Mouse (Mus musculus) liver, embryonic 13.5 days (tissue): ENCODE measurements around the gene Uchl4. TPM values are rescaled to one million over a fixed set of nuclear protein-coding genes. Genes with fewer than 3 reads are reported as not detected.

Experiments used
- ATAC-seq: fragments of 200-750 bp; cut with Nextera tagmentation; 2 replicates; pipeline ENCODE4 v1.8.0; 2017; ENCODE audit warnings: low read depth, mild to moderate bottlenecking, moderate number of reproducible peaks, moderate library complexity
- DNase-seq: peaks from one replicate; pipeline ENCODE4 v3.0.0; 2022
- H3K27ac ChIP-seq: fragments of 300-500 bp; sonication (generic); 2 replicates; pipeline ENCODE4 v1.5.1; 2015; ENCODE audit warnings: moderate library complexity, mild to moderate bottlenecking, inconsistent platforms
- H3K27me3 ChIP-seq: fragments of 300-500 bp; sonication (generic); 2 replicates; pipeline ENCODE4 v1.6.1; 2015; ENCODE audit warnings: mild to moderate bottlenecking, inconsistent platforms
- H3K36me3 ChIP-seq: fragments of 300-500 bp; sonication (generic); 2 replicates; pipeline ENCODE4 v1.6.1; 2015; ENCODE audit warnings: mild to moderate bottlenecking, inconsistent platforms
- H3K4me1 ChIP-seq: fragments of 300-500 bp; sonication (generic); replicated peaks from 2 replicates; pipeline ENCODE4 v1.6.1; 2015; ENCODE audit warnings: inconsistent platforms
- H3K4me2 ChIP-seq: fragments of 300-500 bp; sonication (generic); 2 replicates; pipeline ENCODE4 v1.6.1; 2015; ENCODE audit warnings: inconsistent platforms, mild to moderate bottlenecking, moderate library complexity
- H3K4me3 ChIP-seq: fragments of 300-500 bp; sonication (generic); replicated peaks from 2 replicates; pipeline ENCODE4 v1.5.1; 2015; ENCODE audit warnings: mild to moderate bottlenecking, inconsistent platforms
- H3K9ac ChIP-seq: fragments of 300-500 bp; sonication (generic); 2 replicates; pipeline ENCODE4 v1.6.1; 2015; ENCODE audit warnings: mild to moderate bottlenecking, inconsistent platforms
- H3K9me3 ChIP-seq: fragments of 300-500 bp; sonication (generic); replicated peaks from 2 replicates; pipeline ENCODE4 v1.6.1; 2016; ENCODE audit warnings: inconsistent platforms
- WGBS: fragments of 180-500 bp; shearing (Covaris S2); methylation state at CpG from one replicate; pipeline ENCODE4 v1.1.7; 2015; ENCODE audit not compliant: insufficient replicate concordance; 5-methylcytosine and 5-hydroxymethylcytosine counted together
- polyA plus RNA-seq: library from polyadenylated mRNA; unstranded; fragments of >200 nt; fragmentation: Nextera tagmentation; extraction: Ambion mirVana; gene quantifications from 2 replicates; pipeline ENCODE4 v1.2.1, GENCODE M21; 2015

Uchl4 gene
- polyA plus RNA-seq, 1 experiment from 2014 or later: 1.0 TPM

- no peaks in the 10 kb centered on the region for H3K9me3 ChIP-seq
- peaks cover 29% of the 10 kb centered on the region for H3K4me1 ChIP-seq
- H3K4me2 ChIP-seq: no peak overlapping the region
- H3K27ac ChIP-seq: no peak overlapping the region
- H3K4me3 ChIP-seq: no peak overlapping the region
- H3K9ac ChIP-seq: no peak overlapping the region
- WGBS: 29% methylated on average over 4 of the region's 4 CpGs
- no peaks in the 10 kb centered on the region for H3K27me3 ChIP-seq
- H3K36me3 ChIP-seq: peaks cover 13% of the 10 kb centered on the region
- ATAC-seq: no peak
- no peak for DNase-seq
Measured at GRCm38 (mm10) chr9:64216090-64216489, 18.9 kb upstream of the Uchl4 start.

- no peak overlapping the region for H3K4me2 ChIP-seq
- H3K4me3 ChIP-seq: no peak overlapping the region
- peaks cover 10% of the 10 kb centered on the region for H3K36me3 ChIP-seq
- DNase-seq (no peak), ATAC-seq (no peak)
- peaks cover 29% of the 10 kb centered on the region for H3K4me1 ChIP-seq
- 94% methylated on average over 2 of the region's 2 CpGs for WGBS
- H3K27ac ChIP-seq: no peak overlapping the region
- no peaks in the 10 kb centered on the region for H3K27me3 ChIP-seq
- no peak overlapping the region for H3K9ac ChIP-seq
- no peaks in the 10 kb centered on the region for H3K9me3 ChIP-seq
Measured at GRCm38 (mm10) chr9:64216641-64217040, 18.4 kb upstream of the Uchl4 start.

GRCm38 (mm10) chr9:64217887-64218286, 17.1 kb upstream of the Uchl4 start:
- peaks cover 35% of the 10 kb centered on the region for H3K4me1 ChIP-seq

GRCm38 (mm10) chr9:64219305-64219704, 15.7 kb upstream of the Uchl4 start:
- 0 out of 2 replicates have a peak, but pooled peaks cover 2% of the 10 kb centered on the region for H3K36me3 ChIP-seq
- no peak overlapping the region for H3K9ac ChIP-seq
- no peak overlapping the region for H3K4me2 ChIP-seq
- H3K27ac ChIP-seq: no peak overlapping the region
- H3K27me3 ChIP-seq: no peaks in the 10 kb centered on the region
- H3K4me3 ChIP-seq: no peak overlapping the region
- no peaks in the 10 kb centered on the region for H3K9me3 ChIP-seq
- ATAC-seq (no peak), DNase-seq (no peak)
- H3K4me1 ChIP-seq: peaks cover 35% of the 10 kb centered on the region
- 76% methylated on average over 1 of the region's 1 CpGs for WGBS

More at GRCm38 (mm10) chr9:64217887-64218286, 17.1 kb upstream of the Uchl4 start:
- DNase-seq (no peak), ATAC-seq (no peak)
- Histone ChIP-seq H3K4me2 (no peak overlapping the region), H3K9me3 (no peaks in the 10 kb centered on the region), H3K9ac (no peak overlapping the region), H3K27me3 (no peaks in the 10 kb centered on the region), H3K36me3 (0 out of 2 replicates have a peak, but pooled peaks cover 4% of the 10 kb centered on the region), H3K4me3 (no peak overlapping the region), H3K27ac (no peak overlapping the region)

- H3K4me3 ChIP-seq: no peak overlapping the region
- H3K9me3 ChIP-seq: no peaks in the 10 kb centered on the region
- no peak for DNase-seq
Measured at GRCm38 (mm10) chr9:64219772-64220420, 15.1 kb upstream of the Uchl4 start.

GRCm38 (mm10) chr9:64220603-64221002, 14.4 kb upstream of the Uchl4 start:
- H3K9ac ChIP-seq: no peak overlapping the region
- peaks cover 36% of the 10 kb centered on the region for H3K4me1 ChIP-seq
- no peak overlapping the region for H3K27ac ChIP-seq
- no peak overlapping the region for H3K4me3 ChIP-seq
- WGBS: 68% methylated on average over 1 of the region's 1 CpGs
- no peak overlapping the region for H3K4me2 ChIP-seq
- H3K27me3 ChIP-seq: no peaks in the 10 kb centered on the region
- no peaks in the 10 kb centered on the region for H3K9me3 ChIP-seq
- 0 out of 2 replicates have a peak, but pooled peaks cover 2% of the 10 kb centered on the region for H3K36me3 ChIP-seq
- DNase-seq: no peak
- ATAC-seq: no peak

More at GRCm38 (mm10) chr9:64219772-64220420, 15.1 kb upstream of the Uchl4 start:
- Histone ChIP-seq H3K4me1 (peaks cover 35% of the 10 kb centered on the region), H3K9ac (no peak overlapping the region), H3K4me2 (no peak overlapping the region), H3K27me3 (no peaks in the 10 kb centered on the region), H3K27ac (no peak overlapping the region), H3K36me3 (0 out of 2 replicates have a peak, but pooled peaks cover 2% of the 10 kb centered on the region)
- 75% methylated on average over 10 of the region's 10 CpGs for WGBS
- no peak for ATAC-seq

- Histone ChIP-seq H3K27me3 (no peaks in the 10 kb centered on the region), H3K4me2 (no peak overlapping the region), H3K36me3 (0 out of 2 replicates have a peak, but pooled peaks cover 2% of the 10 kb centered on the region), H3K27ac (no peak overlapping the region), H3K9me3 (no peaks in the 10 kb centered on the region), H3K4me3 (no peak overlapping the region), H3K9ac (no peak overlapping the region), H3K4me1 (peaks cover 35% of the 10 kb centered on the region)
- ATAC-seq (no peak), DNase-seq (no peak)
- 76% methylated on average over 4 of the region's 4 CpGs for WGBS
Measured at GRCm38 (mm10) chr9:64221480-64221879, 13.5 kb upstream of the Uchl4 start.

DNA sequence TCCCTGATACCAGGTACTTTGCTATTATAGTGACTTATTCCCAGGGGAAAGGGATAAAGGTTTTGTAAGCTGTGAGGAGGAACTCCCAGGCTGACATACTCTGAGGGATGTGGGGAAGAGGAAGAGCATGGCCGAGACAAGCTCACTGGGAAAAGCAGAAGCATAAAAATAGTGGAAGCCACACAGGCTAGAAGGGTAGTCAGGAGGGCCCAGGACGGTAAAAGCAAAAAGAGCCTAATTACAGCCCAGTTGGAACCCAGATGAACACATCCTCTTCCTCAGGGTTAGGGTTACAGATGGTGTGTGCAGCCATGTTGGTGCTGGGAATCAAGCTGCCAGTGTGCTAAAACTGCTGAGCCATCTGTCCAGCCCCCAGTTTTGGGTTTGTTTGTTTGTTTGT, 12.9 kb upstream of the Uchl4 start:
- H3K36me3 ChIP-seq: 0 out of 2 replicates have a peak, but pooled peaks cover 2% of the 10 kb centered on the region
- H3K4me1 ChIP-seq: peaks cover 29% of the 10 kb centered on the region
- H3K27me3 ChIP-seq: no peaks in the 10 kb centered on the region
- DNase-seq: no peak
- no peak overlapping the region for H3K4me2 ChIP-seq
- H3K27ac ChIP-seq: no peak overlapping the region
- no peak overlapping the region for H3K4me3 ChIP-seq
- no peak for ATAC-seq
- no peak overlapping the region for H3K9ac ChIP-seq
- no peaks in the 10 kb centered on the region for H3K9me3 ChIP-seq
- 23% methylated on average over 2 of the region's 2 CpGs for WGBS

DNA sequence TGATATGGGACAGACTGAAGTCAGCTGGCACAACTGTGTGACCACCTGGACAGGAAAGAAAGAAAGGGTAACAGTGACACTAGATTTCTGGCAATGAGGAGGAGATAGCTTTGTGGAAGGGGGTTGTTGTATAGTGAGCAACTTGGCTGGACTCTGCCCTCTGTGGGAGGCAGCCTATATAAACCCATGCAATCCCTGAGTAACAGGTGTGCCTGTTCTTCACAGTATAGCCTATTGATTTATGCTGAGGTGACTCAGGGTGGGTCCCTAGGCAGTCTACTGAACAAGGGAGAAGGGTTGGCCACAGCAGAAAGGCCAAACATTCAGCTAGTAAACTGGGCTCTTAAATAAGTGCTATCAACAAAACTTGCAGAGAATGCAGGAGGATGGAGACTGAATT, 9.2 kb upstream of the Uchl4 start:
- ATAC-seq (peak; percentile 31; the same call in 1 of the 2 replicates), DNase-seq (no peak)

GRCm38 (mm10) chr9:64227736-64228135, 7.3 kb upstream of the Uchl4 start:
- no peak for ATAC-seq
- 31% methylated on average over 12 of the region's 12 CpGs for WGBS
- no peak overlapping the region for H3K4me2 ChIP-seq
- no peak for DNase-seq
- no peak overlapping the region for H3K27ac ChIP-seq
- H3K9me3 ChIP-seq: no peaks in the 10 kb centered on the region
- peaks cover 28% of the 10 kb centered on the region for H3K4me1 ChIP-seq
- H3K4me3 ChIP-seq: no peak overlapping the region
- no peaks in the 10 kb centered on the region for H3K27me3 ChIP-seq
- no peak overlapping the region for H3K9ac ChIP-seq
- 0 out of 2 replicates have a peak, but pooled peaks cover 2% of the 10 kb centered on the region for H3K36me3 ChIP-seq

More for the DNA sequence above, 9.2 kb upstream of the Uchl4 start:
- Histone ChIP-seq H3K36me3 (0 out of 2 replicates have a peak, but pooled peaks cover 2% of the 10 kb centered on the region), H3K4me3 (no peak overlapping the region), H3K9me3 (no peaks in the 10 kb centered on the region), H3K27ac (no peak overlapping the region), H3K4me2 (no peak overlapping the region), H3K9ac (no peak overlapping the region), H3K4me1 (peaks cover 22% of the 10 kb centered on the region), H3K27me3 (no peaks in the 10 kb centered on the region)

DNA sequence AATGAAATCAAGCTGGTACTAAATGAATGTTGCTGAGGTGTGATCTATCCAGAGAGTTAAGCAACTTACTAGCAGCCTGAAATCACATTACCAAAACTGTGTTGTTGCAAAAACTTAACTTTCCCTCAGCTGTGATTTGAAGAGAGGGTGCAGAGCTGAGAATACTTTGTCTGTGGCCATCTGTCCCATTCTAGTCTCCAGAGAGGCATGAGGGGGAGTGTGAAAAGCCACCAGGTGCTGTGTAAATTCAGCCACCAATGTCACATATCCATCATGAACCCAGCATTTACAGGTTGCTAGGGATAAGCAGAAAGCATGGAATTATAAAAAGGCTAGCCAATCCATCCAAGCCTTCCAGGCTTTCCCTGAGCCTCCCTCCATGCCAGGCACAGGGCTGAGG, 6.0 kb upstream of the Uchl4 start:
- no peaks in the 10 kb centered on the region for H3K27me3 ChIP-seq
- H3K9me3 ChIP-seq: no peaks in the 10 kb centered on the region
- H3K27ac ChIP-seq: no peak overlapping the region
- no peak for ATAC-seq
- no peaks in the 10 kb centered on the region for H3K36me3 ChIP-seq
- H3K4me2 ChIP-seq: no peak overlapping the region
- H3K4me3 ChIP-seq: no peak overlapping the region
- peaks cover 28% of the 10 kb centered on the region for H3K4me1 ChIP-seq
- H3K9ac ChIP-seq: no peak overlapping the region
- no peak for DNase-seq

DNA sequence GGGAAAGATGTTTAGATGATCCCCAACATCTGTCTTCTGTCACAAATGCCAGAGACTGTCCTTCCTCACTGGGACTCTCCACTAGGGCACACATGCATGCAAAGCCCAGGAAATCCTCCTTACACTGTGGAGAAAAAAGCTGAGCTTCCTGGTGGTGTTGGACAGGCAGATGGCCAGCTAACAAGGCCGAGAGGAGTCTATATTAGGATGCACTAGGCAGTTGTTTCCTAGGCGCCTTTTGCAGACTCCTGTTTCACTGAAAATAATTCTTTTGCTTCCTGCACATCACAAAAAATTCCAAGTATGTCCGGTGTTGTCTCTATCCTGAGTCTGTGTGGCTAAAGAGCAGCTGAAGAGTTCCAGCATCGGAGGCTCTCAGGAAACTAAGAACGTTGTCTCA, 3.8 kb upstream of the Uchl4 start:
- H3K27me3 ChIP-seq: no peaks in the 10 kb centered on the region
- no peaks in the 10 kb centered on the region for H3K9me3 ChIP-seq
- no peak overlapping the region for H3K9ac ChIP-seq
- H3K27ac ChIP-seq: no peak overlapping the region
- H3K4me1 ChIP-seq: peaks cover 24% of the 10 kb centered on the region
- ATAC-seq (no peak), DNase-seq (no peak)
- no peak overlapping the region for H3K4me3 ChIP-seq
- no peak overlapping the region for H3K4me2 ChIP-seq
- no peaks in the 10 kb centered on the region for H3K36me3 ChIP-seq
- 53% methylated on average over 5 of the region's 5 CpGs for WGBS
